Mouse (Mus musculus) embryonic facial prominence, embryonic 11.5 days (tissue): ENCODE data around the gene Rbm39. TPM values are rescaled to one million over a fixed set of nuclear protein-coding genes. Genes with fewer than 3 reads are reported as not detected.
"Not testable (repeated sequence)": the region's sequence is repeated elsewhere in the genome, so short reads cannot be mapped to it uniquely, and the experiment has no call there.

ENCODE experiments used
- ATAC-seq: fragments of 200-750 bp; cut with Nextera tagmentation; replicated peaks from 2 replicates; pipeline ENCODE4 v1.8.0; 2017; ENCODE audit warnings: low read depth; ENCODE audit not compliant: insufficient number of reproducible peaks, low FRiP score, low TSS enrichment
- DNase-seq: peaks from one replicate; pipeline ENCODE4 v3.0.0-alpha.2; 2015; ENCODE audit warnings: low spot score
- H3K27ac ChIP-seq: fragments of 300-500 bp; sonication (generic); replicated peaks from 2 replicates; pipeline ENCODE4 v1.5.1; 2014; ENCODE audit warnings: mild to moderate bottlenecking, low read depth, low read length, control low read depth
- H3K27me3 ChIP-seq: fragments of 300-500 bp; sonication (generic); 2 replicates; pipeline ENCODE4 v1.6.1; 2014; ENCODE audit warnings: mild to moderate bottlenecking, low read length, moderate library complexity, mixed read lengths; ENCODE audit not compliant: control insufficient read depth, insufficient read depth
- H3K36me3 ChIP-seq: fragments of 300-500 bp; sonication (generic); replicated peaks from 2 replicates; pipeline ENCODE4 v1.6.1; 2014; ENCODE audit warnings: low read depth, mild to moderate bottlenecking, low read length, moderate library complexity, mixed read lengths; ENCODE audit not compliant: control insufficient read depth, insufficient read depth
- H3K4me1 ChIP-seq: fragments of 300-500 bp; sonication (generic); 2 replicates; pipeline ENCODE4 v1.6.1; 2014; ENCODE audit warnings: low read length, mixed read lengths; ENCODE audit not compliant: control insufficient read depth, insufficient read depth
- H3K4me2 ChIP-seq: fragments of 300-500 bp; sonication (generic); 2 replicates; pipeline ENCODE4 v1.6.1; 2014; ENCODE audit warnings: low read depth, mild to moderate bottlenecking, control low read depth, low read length, moderate library complexity
- H3K4me3 ChIP-seq: fragments of 300-500 bp; sonication (generic); 2 replicates; pipeline ENCODE4 v1.5.1; 2014; ENCODE audit warnings: low read depth, low read length, control low read depth
- H3K9ac ChIP-seq: fragments of 300-500 bp; sonication (generic); replicated peaks from 2 replicates; pipeline ENCODE4 v1.6.1; 2014; ENCODE audit warnings: mild to moderate bottlenecking, control low read depth, low read length
- H3K9me3 ChIP-seq: fragments of 300-500 bp; sonication (generic); replicated peaks from 2 replicates; pipeline ENCODE4 v1.6.1; 2016; ENCODE audit warnings: mild to moderate bottlenecking, low read length, inconsistent platforms, mixed read lengths; ENCODE audit not compliant: control insufficient read depth
- WGBS: fragments of 180-500 bp; shearing (Covaris S2); extraction: QIAGEN DNeasy Blood & Tissue Kit; methylation state at CpG from one replicate; pipeline ENCODE4 v1.1.7; 2014; 5-methylcytosine and 5-hydroxymethylcytosine counted together
- polyA plus RNA-seq: library from polyadenylated mRNA; unstranded; fragments of >200 nt; fragmentation: Nextera tagmentation; extraction: Ambion mirVana; gene quantifications from 2 replicates; pipeline ENCODE4 v1.2.1, GENCODE M21; 2014

Rbm39 gene
- polyA plus RNA-seq, 1 experiment from 2014 or later, result 756 TPM

DNA sequence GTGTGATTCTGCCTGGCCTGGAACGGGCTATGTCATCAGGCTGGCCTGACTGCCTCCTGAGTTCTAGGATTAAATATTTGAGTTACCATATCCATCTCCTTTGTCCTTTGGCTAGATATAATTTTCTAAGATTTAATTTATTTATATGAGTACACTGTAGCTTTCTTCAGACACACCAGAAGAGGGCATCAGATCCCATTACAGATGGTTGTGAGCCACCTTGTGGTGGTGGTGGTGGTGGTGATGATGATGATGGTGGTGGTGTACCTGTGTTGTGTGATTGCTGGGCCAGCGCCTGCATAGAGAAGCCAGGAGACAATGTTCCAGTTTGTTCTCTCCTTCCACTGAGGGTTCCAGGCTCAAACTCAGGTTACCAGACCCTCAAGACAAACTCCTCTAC is 11.5 kb upstream of the Rbm39 start:
- Histone ChIP-seq H3K27me3 (no peaks in the 10 kb centered on the region), H3K36me3 (no peaks in the 10 kb centered on the region), H3K9ac (no peak overlapping the region), H3K4me3 (no peak overlapping the region), H3K9me3 (no peaks in the 10 kb centered on the region), H3K27ac (no peak overlapping the region), H3K4me1 (no peaks in the 10 kb centered on the region), H3K4me2 (no peak overlapping the region)
- DNase-seq (no peak), ATAC-seq (no peak)
- 89% methylated on average over 2 of the region's 2 CpGs for WGBS

DNA sequence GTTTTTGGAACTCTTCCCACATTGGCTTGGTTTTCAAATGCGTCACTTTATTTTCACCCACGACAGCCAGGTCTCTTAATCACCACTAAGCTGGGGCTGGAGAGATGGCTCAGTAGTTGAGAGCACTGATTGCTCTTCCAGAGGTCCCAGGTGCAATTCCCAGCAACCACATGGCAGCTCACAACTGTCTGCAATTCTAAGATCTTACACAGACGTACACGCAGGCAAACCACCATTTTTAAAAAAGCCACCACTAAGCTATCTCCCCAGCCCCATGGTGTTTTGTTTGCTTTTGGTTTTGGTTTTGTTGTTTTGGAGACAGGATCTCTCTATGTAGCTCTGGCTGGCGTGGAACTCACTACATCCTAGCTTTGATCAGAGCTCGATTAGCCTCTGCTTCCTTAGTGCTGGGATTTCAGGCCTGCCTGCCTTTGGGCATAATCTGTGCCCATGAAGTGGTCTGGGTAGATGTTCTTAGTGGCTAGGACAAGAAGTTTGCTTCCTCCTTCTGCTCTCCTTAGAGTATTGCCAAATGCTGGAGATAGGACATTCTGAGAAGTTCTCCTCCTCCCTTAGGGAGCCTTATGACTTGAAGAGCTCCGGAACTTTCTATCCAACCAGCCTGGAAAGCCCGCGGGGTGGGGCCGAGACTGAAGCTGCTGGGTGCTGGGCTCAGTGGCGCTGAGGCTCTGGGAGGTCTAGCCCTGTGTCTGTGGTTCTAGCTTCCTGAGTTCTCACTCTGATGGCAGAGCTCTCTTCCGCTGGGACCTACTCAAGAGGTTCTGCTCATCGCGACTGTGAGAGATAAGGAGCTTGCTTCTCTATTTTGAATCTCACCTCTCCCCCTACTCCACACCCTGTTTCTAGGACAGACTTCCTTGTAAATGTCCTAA is 10.2 kb upstream of the Rbm39 start:
- 81% methylated on average over 14 of the region's 14 CpGs for WGBS
- Histone ChIP-seq H3K36me3 (no peaks in the 10 kb centered on the region), H3K9ac (no peak overlapping the region), H3K4me3 (no peak overlapping the region), H3K27ac (no peak overlapping the region), H3K27me3 (no peaks in the 10 kb centered on the region), H3K4me1 (no peaks in the 10 kb centered on the region), H3K4me2 (no peak overlapping the region), H3K9me3 (no peaks in the 10 kb centered on the region)
- ATAC-seq (no peak), DNase-seq (no peak)

DNA sequence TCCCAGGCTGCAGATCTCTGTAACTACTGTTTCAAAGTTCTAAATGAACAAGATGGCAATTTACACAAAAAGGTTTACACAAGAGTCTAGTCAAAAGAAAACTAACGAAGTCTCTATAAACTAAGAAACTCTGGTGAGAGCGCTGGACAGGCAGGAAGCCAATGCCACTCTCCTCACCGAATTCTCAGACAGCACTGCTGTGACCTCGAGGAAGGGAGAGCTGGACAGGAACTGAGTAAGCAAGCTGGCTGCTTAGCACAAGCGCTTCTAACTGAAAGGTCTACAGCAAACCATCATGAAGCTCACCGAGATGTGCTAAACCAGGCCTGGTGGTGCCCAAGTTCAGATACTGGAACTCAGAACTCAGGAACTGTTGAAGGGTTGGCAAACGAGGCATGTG is 9.2 kb upstream of the Rbm39 start:
- not testable (repeated sequence) for H3K9me3 ChIP-seq, DNase-seq, H3K4me1 ChIP-seq, H3K4me3 ChIP-seq, H3K27me3 ChIP-seq, H3K9ac ChIP-seq, H3K4me2 ChIP-seq, ATAC-seq, H3K27ac ChIP-seq, H3K36me3 ChIP-seq
- WGBS, result 83% methylated on average over 7 of the region's 7 CpGs

DNA sequence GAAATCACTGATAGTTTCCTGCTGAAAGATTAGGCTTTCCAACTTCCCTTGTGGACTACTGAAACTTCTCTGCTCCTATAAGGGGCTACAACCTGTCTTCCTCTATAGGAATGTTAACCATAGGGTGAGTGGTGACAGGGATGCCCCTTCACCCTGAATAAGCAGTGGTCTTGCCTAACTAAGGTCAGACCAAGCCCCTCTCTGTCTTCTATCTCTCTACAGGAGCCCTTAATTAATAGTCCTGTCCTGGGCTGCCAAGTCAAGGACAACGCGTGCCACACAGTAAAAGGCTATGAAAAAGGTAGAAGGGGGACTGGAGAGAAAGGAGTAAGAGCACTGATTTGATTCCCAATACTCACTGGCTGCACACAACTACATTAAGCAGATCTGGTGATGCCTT is 1.6 kb upstream of the Rbm39 start:
- no peak overlapping the region for H3K27ac ChIP-seq
- DNase-seq (no peak), ATAC-seq (no peak)
- WGBS, result 75% methylated on average over 2 of the region's 2 CpGs
- H3K4me3 ChIP-seq, result no peak overlapping the region
- H3K9me3 ChIP-seq, result no peaks in the 10 kb centered on the region
- no peak overlapping the region for H3K4me2 ChIP-seq
- H3K36me3 ChIP-seq, result peaks cover 2% of the 10 kb centered on the region
- no peak overlapping the region for H3K9ac ChIP-seq
- H3K27me3 ChIP-seq, result no peaks in the 10 kb centered on the region
- no peaks in the 10 kb centered on the region; the same call in 1 of the 2 replicates for H3K4me1 ChIP-seq

DNA sequence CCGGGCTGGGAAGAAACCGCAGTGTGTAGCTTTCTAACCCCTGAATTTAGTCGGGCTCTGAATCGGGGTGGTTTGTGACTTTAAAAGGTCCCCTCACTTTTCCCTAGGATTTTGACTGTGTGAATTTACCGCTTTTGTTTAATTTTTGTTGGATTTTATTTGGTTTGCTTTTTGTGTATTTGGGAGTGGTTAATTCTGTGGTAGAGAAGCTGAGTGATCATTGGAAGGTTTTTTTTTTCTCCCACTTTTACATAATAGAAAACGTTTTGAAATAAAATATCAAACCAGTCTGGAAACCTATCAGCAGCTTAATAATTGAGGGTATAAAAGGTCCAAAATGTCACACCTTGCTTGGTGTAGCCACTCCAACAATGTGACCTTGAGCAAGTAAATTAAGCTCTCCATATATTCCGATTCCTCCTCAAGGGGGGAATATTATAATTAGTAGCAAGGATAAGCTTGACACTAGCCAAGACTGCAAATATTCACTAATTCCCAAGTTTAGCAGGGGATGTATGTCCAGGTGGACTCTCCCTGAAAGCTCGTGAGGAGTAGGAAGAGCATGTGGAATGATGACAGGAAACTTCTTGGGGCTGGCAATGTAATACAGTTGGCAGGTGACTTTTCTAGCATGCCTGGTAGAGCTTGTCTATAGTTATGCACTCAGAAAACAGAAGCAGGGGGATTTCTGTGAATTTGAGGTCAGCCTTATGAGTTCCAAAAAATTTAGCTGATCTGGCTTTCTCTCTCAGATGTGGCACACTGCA is 969 bp upstream of the Rbm39 start:
- DNase-seq (no peak), ATAC-seq (no peak)
- peak overlapping the region; percentile 70 for H3K27ac ChIP-seq
- peak overlapping the region; percentile 71 for H3K9ac ChIP-seq
- H3K4me2 ChIP-seq, result peak overlapping the region; percentile 75
- WGBS, result 19% methylated on average over 8 of the region's 8 CpGs
- no peaks in the 10 kb centered on the region; the same call in 1 of the 2 replicates for H3K4me1 ChIP-seq
- H3K27me3 ChIP-seq, result no peaks in the 10 kb centered on the region
- peak overlapping the region; percentile 84 for H3K4me3 ChIP-seq
- no peaks in the 10 kb centered on the region for H3K9me3 ChIP-seq
- H3K36me3 ChIP-seq, result peaks cover 2% of the 10 kb centered on the region

DNA sequence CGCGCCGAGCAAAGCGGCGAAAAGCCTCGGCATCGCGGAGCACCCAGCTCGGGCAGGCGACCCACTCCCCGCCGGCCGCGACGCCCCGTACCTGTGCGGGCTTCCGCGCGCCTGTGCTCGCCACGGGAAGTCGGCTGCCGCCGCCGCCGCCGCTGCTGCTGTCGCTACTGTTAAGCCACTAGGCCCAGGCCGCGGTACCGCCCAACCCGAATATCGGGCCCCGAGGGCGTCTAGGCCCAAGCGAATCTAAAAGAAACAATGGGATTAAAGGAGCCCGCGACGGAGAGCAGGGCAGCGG is 293 bp downstream of the Rbm39 start:
- peaks cover 2% of the 10 kb centered on the region for H3K36me3 ChIP-seq
- no peaks in the 10 kb centered on the region for H3K9me3 ChIP-seq
- H3K27ac ChIP-seq, result peak overlapping the region; percentile 85
- no peaks in the 10 kb centered on the region; the same call in 1 of the 2 replicates for H3K4me1 ChIP-seq
- H3K9ac ChIP-seq, result peak overlapping the region; percentile 100
- H3K4me3 ChIP-seq, result peak overlapping the region; percentile 84
- H3K27me3 ChIP-seq, result no peaks in the 10 kb centered on the region
- no peak for DNase-seq
- H3K4me2 ChIP-seq, result peak overlapping the region; percentile 7; the same call in 1 of the 2 replicates
- WGBS, result under 1% methylated on average over 38 of the region's 41 CpGs
- peak; percentile 26; the same call in 1 of the 2 replicates for ATAC-seq

DNA sequence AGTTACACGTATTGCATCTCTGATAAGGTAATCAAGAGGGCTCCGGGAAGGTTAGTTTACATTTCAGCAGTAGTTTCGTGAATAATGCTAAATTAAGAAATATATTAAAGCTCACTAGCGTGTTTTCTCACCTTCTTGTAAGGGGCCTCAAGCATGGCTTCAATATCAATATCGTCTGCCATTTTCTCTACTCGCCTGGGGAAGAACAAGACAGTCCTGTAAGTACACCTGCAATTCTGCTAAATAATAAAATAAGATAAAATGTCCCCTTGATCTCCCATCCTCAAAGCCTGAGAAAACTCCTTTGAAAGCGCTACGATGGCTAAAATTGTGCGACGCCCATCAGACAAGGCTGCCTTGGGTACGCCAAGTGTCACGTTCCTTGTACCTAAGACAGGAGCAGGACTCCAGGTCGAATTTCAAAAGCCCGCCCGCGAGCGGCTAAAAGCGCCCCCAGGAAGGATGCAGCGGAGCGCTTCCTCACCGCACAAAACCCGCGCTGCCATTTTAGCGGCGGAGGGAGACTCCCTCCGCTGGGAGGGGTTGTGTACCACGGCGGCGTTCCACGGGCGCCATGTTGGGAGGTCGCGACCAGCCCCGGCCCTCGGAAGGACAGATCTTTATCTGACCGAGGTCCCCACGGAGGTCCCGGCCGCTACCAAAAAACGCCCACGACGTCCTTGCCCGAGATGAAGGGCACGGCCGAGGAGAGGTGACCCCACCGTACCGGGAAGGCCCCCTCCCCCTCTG is 817 bp downstream of the Rbm39 start:
- peaks cover 2% of the 10 kb centered on the region for H3K36me3 ChIP-seq
- H3K27me3 ChIP-seq, result no peaks in the 10 kb centered on the region
- ATAC-seq, result peak; percentile 49; the same call in 1 of the 2 replicates
- peak overlapping the region; percentile 84 for H3K4me3 ChIP-seq
- H3K9me3 ChIP-seq, result no peaks in the 10 kb centered on the region
- no peaks in the 10 kb centered on the region; the same call in 1 of the 2 replicates for H3K4me1 ChIP-seq
- WGBS, result 2% methylated on average over 46 of the region's 47 CpGs
- peak overlapping the region; percentile 85 for H3K27ac ChIP-seq
- H3K4me2 ChIP-seq, result peak overlapping the region; percentile 45
- peak; percentile 87 for DNase-seq
- H3K9ac ChIP-seq, result peak overlapping the region; percentile 100
